Mouse (Mus musculus): ENCODE results near the gene Galnt6. TPM values are rescaled to one million over a fixed set of nuclear protein-coding genes. Genes with fewer than 3 reads are reported as not detected.
A peak's percentile ranks its signal among the peaks of the same experiment; 100 is the strongest.

Gene Galnt6
- polyA plus RNA-seq, 1 experiment, result not detected

DNA sequence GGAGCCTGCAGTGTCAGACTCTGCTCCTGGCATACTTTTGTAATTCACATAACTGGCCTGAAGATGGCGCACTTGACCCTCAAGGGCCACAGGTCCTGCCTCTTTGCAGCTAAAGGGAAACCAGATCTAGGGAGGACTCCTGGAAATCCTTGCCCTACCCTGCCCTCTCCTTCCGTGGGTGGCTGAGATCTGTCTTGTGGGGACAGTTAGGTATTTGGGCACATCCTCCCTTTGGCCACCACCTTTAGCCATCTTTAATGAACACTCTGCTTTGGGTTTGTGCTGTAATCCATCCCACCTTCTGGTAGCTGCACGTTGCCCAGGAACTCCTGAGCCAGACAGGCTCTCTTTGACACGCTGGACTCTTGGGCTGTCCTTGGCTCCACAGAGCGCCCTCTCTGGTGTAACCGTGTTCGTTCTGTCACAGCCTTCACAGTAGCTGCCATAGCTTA is 28.4 kb upstream of the Galnt6 start:
- TF ChIP-seq GATA1 (IDR thresholded peaks at IDR 0.05; ENCODE audit: low read length), result no peak

DNA sequence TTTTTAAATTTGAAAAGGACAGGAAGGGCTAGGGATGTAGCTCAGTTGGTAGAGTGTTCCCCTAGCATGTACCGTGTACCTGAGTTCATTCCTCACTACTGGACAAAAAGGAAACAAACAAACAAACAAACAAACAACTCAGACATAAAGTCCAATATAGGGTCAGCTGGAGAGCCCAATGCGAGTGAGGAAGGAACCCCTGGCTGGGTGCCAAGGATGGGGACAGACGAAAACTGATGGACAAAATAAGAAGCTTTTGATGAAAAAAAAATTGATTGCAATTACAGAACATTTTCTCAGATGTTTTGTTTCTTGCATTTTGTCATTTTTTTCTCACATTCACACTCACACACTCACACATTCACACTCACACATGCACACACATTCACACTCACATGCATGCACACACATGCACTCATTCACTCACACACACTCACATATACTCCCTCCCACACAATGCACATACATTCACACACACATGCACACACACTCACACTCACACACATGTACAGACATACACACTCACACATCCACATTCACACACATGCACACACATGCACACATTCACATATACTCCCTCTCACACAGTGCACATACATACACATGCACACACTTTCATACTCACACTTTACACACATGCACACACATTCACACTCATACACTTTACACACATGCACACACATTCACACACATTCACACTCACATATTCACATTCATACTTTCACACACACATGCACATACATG is 26.9 kb upstream of the Galnt6 start:
- no peak for TF ChIP-seq GATA1 (IDR thresholded peaks at IDR 0.05; ENCODE audit: low read length)

DNA sequence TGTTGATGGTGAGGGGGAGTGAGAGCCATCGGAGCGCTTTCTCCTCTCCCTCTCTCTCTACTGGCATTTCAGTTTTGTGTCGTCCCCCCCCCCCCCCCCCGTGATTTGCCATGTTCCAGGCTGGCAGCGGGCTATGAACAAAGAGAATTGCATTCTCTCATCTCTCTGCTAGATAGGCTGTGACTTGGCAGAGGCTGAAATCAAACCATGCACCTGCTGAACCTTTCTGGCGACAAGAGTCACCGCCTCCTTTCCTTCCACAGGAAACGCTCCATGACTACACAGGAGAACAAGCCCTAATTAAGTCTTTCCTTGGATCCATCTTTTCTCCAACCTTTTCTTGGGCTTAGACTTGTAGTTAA is 26.3 kb upstream of the Galnt6 start:
- TF ChIP-seq GATA1 (IDR thresholded peaks at IDR 0.05; ENCODE audit: low read length), result no peak

DNA sequence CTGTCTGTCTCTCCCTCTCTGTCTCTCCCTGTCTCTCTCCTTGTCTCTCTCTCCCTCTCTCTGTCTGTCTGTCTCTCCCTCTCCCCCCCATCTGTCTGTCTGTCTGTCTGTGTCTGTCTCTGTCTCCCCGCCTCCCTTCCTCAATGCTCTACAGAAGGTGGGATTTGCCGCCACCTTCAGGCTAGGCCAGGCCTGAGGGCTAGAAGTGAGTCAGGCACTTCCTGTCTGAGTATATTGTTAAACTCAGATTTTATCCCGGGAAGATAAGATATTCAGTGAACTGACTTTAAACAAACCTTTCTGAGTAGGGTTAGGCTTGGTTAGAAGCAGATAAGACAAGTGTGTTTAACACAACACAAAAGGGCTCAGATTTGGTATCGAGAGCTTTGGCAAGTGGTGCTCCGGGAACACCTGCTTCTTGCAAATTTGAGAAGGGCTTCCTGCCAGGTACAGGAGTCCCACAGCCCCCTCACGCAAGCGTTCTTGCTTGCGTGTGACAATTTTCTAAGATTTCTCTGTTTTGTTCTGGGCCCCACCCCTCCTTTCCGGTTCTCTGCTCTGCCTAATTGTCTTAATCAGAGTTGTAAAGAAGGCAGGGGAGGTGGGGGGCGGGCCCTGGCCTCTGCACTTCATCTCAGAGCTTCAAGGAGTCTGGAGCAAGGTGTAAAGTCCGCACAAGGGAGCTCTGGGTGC is 25.8 kb upstream of the Galnt6 start:
- no peak for TF ChIP-seq GATA1 (IDR thresholded peaks at IDR 0.05; ENCODE audit: low read length)

DNA sequence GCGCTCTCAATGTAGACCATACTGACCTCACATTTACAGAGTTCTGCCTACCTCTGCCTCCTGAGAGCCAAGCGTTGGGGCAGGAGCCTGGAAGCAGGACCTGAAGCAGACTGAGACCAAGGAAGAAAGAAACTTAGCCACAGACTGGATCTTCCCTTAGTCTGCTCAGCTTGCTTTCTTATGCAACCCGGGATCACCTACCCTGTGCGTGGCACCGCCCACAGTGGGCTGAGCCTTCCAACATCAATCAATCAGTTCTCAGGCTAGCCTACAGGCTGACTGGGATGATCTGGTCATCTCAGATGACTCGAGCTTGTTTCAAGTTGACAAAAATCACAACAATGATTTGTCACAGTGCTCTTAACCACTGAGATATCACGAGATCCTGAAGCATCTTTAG is 24.9 kb upstream of the Galnt6 start:
- no peak for TF ChIP-seq GATA1 (IDR thresholded peaks at IDR 0.05; ENCODE audit: low read length)

DNA sequence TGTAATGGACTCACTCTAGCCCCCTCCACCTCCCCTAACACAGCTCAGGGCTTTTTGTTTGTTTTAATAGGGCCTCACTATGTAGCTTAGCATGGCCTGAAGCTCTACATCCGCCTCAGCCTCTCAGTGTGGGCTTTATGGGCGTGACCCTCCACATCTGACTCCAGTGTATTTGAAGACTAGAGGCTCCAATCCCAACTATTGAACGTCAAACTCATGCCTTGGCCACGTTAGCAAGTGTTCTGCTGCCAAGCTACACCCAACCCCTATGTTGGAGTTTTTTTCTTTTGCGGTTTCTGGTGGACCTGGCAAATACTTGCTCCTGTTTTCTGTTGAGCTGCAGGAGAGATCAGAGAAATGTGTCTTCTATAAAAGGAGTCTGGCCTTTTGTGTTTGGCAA is 23.9 kb upstream of the Galnt6 start:
- no peak for TF ChIP-seq GATA1 (IDR thresholded peaks at IDR 0.05; ENCODE audit: low read length)

DNA sequence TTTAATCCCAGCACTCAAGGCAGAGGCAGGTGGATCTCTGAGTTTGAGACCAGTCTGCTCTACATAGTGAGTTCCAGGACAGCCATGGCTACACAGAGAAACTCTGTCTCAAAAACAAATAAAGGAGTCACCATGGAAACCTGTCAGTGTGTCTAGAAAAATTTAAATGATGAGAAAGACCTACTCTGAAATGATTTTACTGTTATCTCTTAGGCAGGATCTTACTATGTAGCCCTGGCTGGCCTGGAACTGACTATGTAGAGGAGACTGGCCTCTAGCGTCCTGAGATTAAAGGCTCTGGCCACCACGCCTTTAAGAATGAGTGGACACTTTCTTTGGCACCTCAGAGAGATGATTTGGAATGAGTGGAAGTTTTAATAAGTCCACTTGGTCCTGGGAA is 23.3 kb upstream of the Galnt6 start:
- no peak for TF ChIP-seq GATA1 (IDR thresholded peaks at IDR 0.05; ENCODE audit: low read length)

DNA sequence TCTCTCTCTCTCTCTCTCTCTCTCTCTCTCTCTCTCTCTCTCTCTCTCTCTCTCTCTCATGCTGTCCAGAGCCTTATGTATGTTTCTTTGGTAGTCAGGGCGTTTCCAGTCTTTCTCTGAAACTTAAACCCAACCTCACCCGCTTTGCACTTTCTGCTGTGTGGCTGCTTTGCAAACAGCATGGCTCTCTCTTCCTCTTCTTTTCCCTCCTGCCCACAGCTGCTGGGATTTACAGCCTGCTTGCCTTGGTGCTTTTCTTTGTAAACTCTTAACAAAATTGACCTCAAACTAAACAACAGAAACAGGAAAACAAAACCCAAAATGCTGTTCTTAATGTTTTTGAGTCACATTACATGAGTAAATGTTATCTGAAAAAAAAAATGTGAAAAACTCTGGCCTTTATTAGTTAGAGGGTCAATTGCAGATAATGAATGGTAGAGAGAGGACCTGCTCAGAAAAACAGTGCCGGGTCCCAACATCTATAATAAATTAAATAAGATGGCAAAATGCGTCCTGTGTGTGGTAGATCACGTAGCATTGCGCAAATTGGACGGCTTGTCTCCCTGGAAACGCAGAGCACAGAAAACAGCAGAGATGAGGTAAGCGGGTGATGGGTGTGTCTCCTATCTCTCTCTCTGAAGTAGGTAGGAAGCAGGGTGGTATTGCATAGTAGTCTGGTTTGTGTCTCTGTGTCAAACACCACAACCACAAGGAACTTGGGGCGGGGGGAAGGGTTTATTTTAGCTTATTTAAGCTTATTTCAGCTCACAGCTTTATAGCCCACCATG is 20.8 kb upstream of the Galnt6 start:
- no peak for TF ChIP-seq GATA1 (IDR thresholded peaks at IDR 0.05; ENCODE audit: low read length)

DNA sequence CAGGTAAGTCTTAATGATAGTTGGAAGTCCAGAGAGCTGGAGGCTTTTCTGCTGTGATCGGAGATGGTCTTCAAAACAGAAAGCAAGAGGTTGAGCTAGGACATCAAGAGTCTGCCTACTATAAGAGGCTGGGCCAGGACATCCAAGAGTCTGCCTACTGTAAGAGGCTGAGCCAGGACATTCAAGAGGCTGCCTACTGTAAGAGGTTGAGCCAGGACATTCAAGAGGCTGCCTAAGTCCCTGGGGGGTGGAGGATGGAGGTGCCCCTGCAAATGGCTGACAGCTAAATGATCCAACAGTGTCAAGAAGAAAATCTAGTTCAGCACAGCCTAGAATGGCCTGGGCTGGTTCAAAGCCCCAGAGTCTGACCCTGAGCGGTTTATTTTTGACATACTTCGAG is 19.4 kb upstream of the Galnt6 start:
- TF ChIP-seq GATA1 (IDR thresholded peaks at IDR 0.05; ENCODE audit: low read length), result no peak

DNA sequence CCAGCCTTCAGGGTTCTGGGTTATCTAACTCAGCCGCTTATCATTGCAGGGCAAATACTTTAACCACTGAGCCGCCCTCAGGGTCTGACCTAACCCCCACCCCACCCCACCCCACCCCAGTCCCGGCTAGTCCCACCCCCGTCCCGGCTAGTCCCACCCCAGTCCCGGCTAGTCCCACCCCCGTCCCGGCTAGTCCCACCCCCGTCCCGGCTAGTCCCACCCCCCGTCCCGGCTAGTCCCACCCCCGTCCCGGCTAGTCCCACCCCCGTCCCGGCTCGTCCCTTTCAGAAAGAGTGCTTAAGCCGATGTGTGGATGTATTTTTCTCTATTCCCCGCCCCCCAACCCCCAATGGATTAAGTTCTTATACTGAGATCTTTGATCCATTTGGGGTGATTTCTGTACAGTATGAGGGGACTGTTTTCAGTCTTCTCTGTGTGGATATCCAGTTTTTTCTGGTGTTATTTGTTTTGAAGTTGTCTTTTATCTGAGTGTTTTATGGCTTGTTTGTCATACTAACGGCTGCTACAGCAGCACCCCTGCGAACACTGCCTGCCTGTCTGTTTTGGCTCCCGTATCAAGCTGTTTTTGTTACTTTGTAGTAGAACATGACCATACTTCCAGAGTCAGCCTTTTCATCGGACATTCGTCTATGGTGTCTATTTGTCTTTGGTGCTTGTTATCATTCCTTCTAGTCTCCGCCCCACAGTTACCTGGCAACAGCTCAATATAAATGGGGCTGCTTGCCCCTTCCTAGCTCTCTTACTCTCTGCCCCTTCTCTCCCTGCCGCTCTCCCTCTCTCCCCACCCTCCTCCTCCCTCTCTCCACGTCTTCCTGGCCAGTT is 18.2 kb upstream of the Galnt6 start:
- TF ChIP-seq GATA1 (IDR thresholded peaks at IDR 0.05; ENCODE audit: low read length), result peak; percentile 27

DNA sequence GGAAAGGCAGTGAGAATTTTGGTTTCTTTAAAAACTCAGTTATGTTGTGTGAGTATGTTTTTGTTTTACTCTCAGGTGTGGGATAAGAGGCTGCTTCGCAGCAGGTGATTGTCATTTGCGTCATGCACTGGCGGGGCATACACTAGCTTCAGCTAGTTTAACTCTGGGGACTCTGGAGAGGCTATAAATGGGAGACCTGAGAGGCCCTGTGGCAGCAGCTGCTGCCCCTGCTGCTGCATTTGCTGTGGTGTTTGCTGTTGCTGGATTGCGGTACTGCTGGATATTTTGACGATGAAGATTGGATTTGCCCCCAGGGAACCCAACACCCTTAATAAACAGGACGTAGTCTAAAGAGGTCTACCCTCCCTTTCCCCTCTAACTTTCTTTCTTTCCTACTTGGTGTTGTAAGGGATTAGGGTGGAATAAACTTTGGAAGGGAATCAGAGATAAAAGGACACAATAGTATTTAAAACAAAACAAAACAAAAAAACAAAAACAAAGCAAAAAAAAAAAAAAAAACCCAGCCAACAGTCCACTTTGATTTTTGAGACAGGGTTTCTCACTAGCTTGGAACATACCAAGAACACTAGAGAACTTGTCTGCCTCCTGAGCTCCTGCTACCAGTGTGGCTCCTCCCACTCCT is 17.4 kb upstream of the Galnt6 start:
- TF ChIP-seq GATA1 (IDR thresholded peaks at IDR 0.05; ENCODE audit: low read length), result no peak

DNA sequence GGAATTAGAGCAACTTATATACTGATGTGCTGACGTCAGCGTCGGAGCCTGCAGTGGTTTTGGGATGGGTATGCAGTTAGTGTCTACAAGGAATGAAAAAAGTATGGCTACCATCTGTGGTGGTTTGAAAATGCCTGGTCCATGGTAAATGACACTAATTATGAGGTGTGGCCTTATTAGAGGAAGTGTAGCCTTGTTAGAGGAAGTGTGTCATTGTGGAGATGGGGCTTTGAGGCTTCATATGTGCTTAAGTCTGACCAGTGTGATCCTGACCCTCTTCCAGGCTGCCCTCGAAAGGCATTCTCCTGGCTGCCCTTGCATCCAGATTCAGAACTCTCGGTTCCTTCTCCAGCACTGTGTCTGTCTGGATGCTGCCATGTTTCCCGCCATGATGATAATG is 14.1 kb upstream of the Galnt6 start:
- no peak for TF ChIP-seq GATA1 (IDR thresholded peaks at IDR 0.05; ENCODE audit: low read length)

DNA sequence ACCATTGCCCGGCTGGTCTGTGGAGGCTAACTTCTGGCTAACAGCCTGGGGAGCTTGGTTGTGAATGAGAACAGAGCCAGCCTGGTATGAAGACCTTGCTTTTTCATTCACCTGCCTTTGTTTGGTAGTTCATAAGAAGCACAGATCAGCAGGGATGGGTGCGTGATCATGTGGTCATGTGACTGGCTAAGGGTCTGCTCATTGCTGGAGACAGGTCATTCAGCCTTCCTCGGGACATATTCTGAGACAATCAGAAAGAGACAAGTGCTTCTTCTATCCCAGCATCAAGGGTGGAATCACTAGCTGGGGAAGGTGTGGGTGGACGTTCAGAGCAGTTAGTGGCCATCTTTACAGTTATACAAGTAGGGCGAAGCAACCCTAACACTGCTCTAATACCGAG is 10.3 kb upstream of the Galnt6 start:
- no peak for TF ChIP-seq GATA1 (IDR thresholded peaks at IDR 0.05; ENCODE audit: low read length)

DNA sequence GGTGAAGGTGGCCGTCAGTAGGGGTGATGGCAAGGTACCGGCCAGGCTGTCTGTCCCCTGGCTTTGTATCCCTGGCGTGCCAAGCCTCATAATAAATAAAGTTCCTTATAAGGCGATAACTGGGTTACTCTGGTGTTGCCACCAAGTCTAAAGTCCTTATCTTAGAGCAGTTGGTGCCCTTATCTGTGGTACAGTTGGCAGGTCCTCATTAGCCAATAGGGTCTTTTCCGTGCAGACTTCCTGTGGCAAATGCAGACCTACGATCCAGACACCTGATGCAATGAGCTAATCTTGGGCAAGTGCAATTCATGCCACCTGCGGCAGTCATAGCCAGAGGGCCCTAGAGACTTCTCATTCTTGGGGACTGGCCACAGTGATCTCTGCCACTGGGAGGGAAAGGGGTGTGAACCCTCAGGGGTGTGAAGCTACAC is 9.2 kb upstream of the Galnt6 start:
- peak; percentile 83 for TF ChIP-seq GATA1 (IDR thresholded peaks at IDR 0.05; ENCODE audit: low read length)

DNA sequence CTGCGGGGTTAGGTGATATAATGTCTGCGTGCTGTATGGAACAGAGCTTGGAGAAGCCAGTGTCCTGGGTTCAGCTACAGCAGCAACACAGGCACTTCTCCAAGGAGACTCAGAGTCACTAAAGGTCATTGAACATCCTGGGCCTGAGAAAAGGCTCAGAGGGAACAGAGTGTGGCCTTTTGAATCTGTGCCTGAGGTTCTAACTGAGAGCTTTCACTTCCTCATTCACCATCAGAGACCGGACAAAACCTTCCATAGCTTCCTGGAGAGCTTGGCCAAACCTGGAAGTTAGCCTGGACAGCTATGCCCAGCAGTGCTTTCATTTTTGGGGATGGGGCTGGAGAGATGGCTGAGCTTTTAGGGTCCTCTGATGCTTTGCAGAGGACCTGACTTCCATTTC is 8.5 kb upstream of the Galnt6 start:
- TF ChIP-seq GATA1 (IDR thresholded peaks at IDR 0.05; ENCODE audit: low read length), result no peak

Measured in G1E-ER4 (cell line).